11 mouse cellular contexts compared by ENCODE assay signal in genomic region chr4:62427978-62428758, GRCm38 (mm10). TPM values are rescaled to one million over a fixed set of nuclear protein-coding genes. Genes with fewer than 3 reads are reported as not detected.
DNase-seq lines count a peak whose midpoint lies in the region; ATAC-seq lines count a peak whose summit lies in the region.
"Had no signal": no experiment of that assay in that cellular context is flagged by ENCODE, and none has a peak within 500 bp of the region (broad histone marks: within the 10 kb centered on the region; RNA-seq: fewer than 3 reads in every experiment).

No protein-coding gene starts in this region.

- H3K4me1 ChIP-seq in forebrain, embryonic 13.5 days: no peaks in the 10 kb centered on the region
- no peaks in the 10 kb centered on the region for H3K4me1 ChIP-seq in forebrain, embryonic 14.5 days (ENCODE audit: control insufficient read depth, insufficient read depth, low read length)
- H3K4me1 ChIP-seq in kidney, embryonic 14.5 days (ENCODE audit: control insufficient read depth, insufficient read depth, low read length): no peaks in the 10 kb centered on the region
- H3K4me1 ChIP-seq in kidney, embryonic 15.5 days: no peaks in the 10 kb centered on the region

- 0 out of 2 replicates have a peak, but pooled peaks have one; percentile 36 for ATAC-seq in forebrain, embryonic 13.5 days
- no peak for ATAC-seq in forebrain, embryonic 14.5 days
- 0 out of 2 replicates have a peak, but pooled peaks have one; percentile 24 for ATAC-seq in kidney, embryonic 14.5 days (ENCODE audit: low FRiP score, low TSS enrichment)
- ATAC-seq in kidney, embryonic 15.5 days (replicated peaks; ENCODE audit: low FRiP score): no peak; the same call in 1 of the 2 replicates
- ATAC-seq in granulocyte monocyte progenitor cell, adult 5-6 weeks (replicated peaks; ENCODE audit: poor library complexity, severe bottlenecking): 0 out of 2 replicates have a peak, but pooled peaks have one; percentile 6
- ATAC-seq: activated CD4-positive, CD25-positive, alpha-beta regulatory T cell, adult 4 months had no signal

- no peak for DNase-seq in forebrain, embryonic 14.5 days (ENCODE audit: low spot score)
- DNase-seq in ZHBTc4 (ENCODE audit: low read depth, low spot score): peak; percentile 14
- DNase-seq in embryo, embryonic 10.5 days (ENCODE audit: low spot score): no peak
- DNase-seq in frontal cortex, adult 2 months (ENCODE audit: extremely low spot score in 1 of 2, low spot score in 1 of 2): no peak
- DNase-seq: kidney, adult 9 months had no signal

- H3K4me2 ChIP-seq in forebrain, embryonic 13.5 days: no peak overlapping the region
- H3K4me2 ChIP-seq in forebrain, embryonic 14.5 days (ENCODE audit: low read length): no peak overlapping the region
- no peak overlapping the region for H3K4me2 ChIP-seq in kidney, embryonic 14.5 days (replicated peaks; ENCODE audit: low read depth, low read length)
- no peak overlapping the region for H3K4me2 ChIP-seq in kidney, embryonic 15.5 days

- no peak overlapping the region for H3K9ac ChIP-seq in forebrain, embryonic 13.5 days
- no peak overlapping the region for H3K9ac ChIP-seq in forebrain, embryonic 14.5 days (ENCODE audit: low read length)
- H3K9ac ChIP-seq in kidney, embryonic 14.5 days (ENCODE audit: low read depth, low read length): no peak overlapping the region
- no peak overlapping the region for H3K9ac ChIP-seq in kidney, embryonic 15.5 days

- no peak overlapping the region for H3K27ac ChIP-seq in forebrain, embryonic 13.5 days
- H3K27ac ChIP-seq in forebrain, embryonic 14.5 days (ENCODE audit: low read depth, low read length): no peak overlapping the region
- no peak overlapping the region for H3K27ac ChIP-seq in kidney, embryonic 14.5 days (ENCODE audit: low read depth, low read length)
- H3K27ac ChIP-seq in kidney, embryonic 15.5 days: no peak overlapping the region

- no peak overlapping the region for H3K4me3 ChIP-seq in forebrain, embryonic 13.5 days
- no peak overlapping the region for H3K4me3 ChIP-seq in forebrain, embryonic 14.5 days (ENCODE audit: low read depth, low read length)
- no peak overlapping the region for H3K4me3 ChIP-seq in kidney, embryonic 14.5 days (ENCODE audit: low read length)
- no peak overlapping the region for H3K4me3 ChIP-seq in kidney, embryonic 15.5 days (replicated peaks)

- peaks cover 29% of the 10 kb centered on the region for H3K36me3 ChIP-seq in forebrain, embryonic 13.5 days (ENCODE audit: poor library complexity, severe bottlenecking)
- peaks cover 27% of the 10 kb centered on the region for H3K36me3 ChIP-seq in forebrain, embryonic 14.5 days (ENCODE audit: control insufficient read depth, insufficient read depth, low read length)
- H3K36me3 ChIP-seq in kidney, embryonic 14.5 days (ENCODE audit: control insufficient read depth, insufficient read depth, low read length): peaks cover 27% of the 10 kb centered on the region
- peaks cover 28% of the 10 kb centered on the region for H3K36me3 ChIP-seq in kidney, embryonic 15.5 days

- no peaks in the 10 kb centered on the region for H3K27me3 ChIP-seq in forebrain, embryonic 13.5 days
- H3K27me3 ChIP-seq in forebrain, embryonic 14.5 days (replicated peaks; ENCODE audit: control insufficient read depth, insufficient read depth, low read length): no peaks in the 10 kb centered on the region
- no peaks in the 10 kb centered on the region for H3K27me3 ChIP-seq in kidney, embryonic 14.5 days (ENCODE audit: control insufficient read depth, insufficient read depth, low read length)
- H3K27me3 ChIP-seq in kidney, embryonic 15.5 days: no peaks in the 10 kb centered on the region

- no peaks in the 10 kb centered on the region for H3K9me3 ChIP-seq in forebrain, embryonic 13.5 days (replicated peaks)
- H3K9me3 ChIP-seq in forebrain, embryonic 14.5 days (replicated peaks; ENCODE audit: control insufficient read depth, low read length): no peaks in the 10 kb centered on the region
- no peaks in the 10 kb centered on the region for H3K9me3 ChIP-seq in kidney, embryonic 14.5 days (ENCODE audit: control insufficient read depth, low read length)
- no peaks in the 10 kb centered on the region for H3K9me3 ChIP-seq in kidney, embryonic 15.5 days (replicated peaks)

- 84% methylated on average over 17 of the region's 17 CpGs for WGBS in forebrain, embryonic 13.5 days
- 82% methylated on average over 17 of the region's 17 CpGs for WGBS in forebrain, embryonic 14.5 days
- WGBS in kidney, embryonic 14.5 days: 73% methylated on average over 17 of the region's 17 CpGs
- WGBS in kidney, embryonic 15.5 days: 81% methylated on average over 17 of the region's 17 CpGs

RNA-seq across cellular contexts. Expression of gene Rnf183, which starts 6.9 kb away (rescaled TPM):
- not detected in 2 replicates for polyA plus RNA-seq in forebrain, embryonic 13.5 days (2015; fragmentation: Nextera tagmentation; extraction: Ambion mirVana)
- not detected in 2 replicates for polyA plus RNA-seq in forebrain, embryonic 14.5 days (2014; fragmentation: Nextera tagmentation; extraction: Ambion mirVana)
- 0.24 TPM in 1 of 2 replicates, not detected in the other for polyA plus RNA-seq in kidney, embryonic 14.5 days (2014; fragmentation: Nextera tagmentation; extraction: Ambion mirVana)
- polyA plus RNA-seq in kidney, embryonic 15.5 days (2015; fragmentation: Nextera tagmentation; extraction: Ambion mirVana): 0.29 and 0.35 TPM in 2 replicates
- total RNA-seq in granulocyte monocyte progenitor cell, adult 5-6 weeks (2014; fragmentation: Nextera tagmentation): not detected in 2 replicates
- not detected in 2 replicates for total RNA-seq in granulocyte monocyte progenitor cell, adult 5-6 weeks (2017)
- polyA plus RNA-seq in frontal cortex, adult 2 months (2012; rRNA removed): 0.20 and 0.23 TPM in 2 replicates
- polyA plus RNA-seq: spleen, adult 2 months had no signal

RNA-seq across cellular contexts. Expression of gene Prpf4, which starts 19.6 kb away (rescaled TPM):
- polyA plus RNA-seq in forebrain, embryonic 13.5 days (2015; fragmentation: Nextera tagmentation; extraction: Ambion mirVana): 21.3 and 24.0 TPM in 2 replicates
- polyA plus RNA-seq in forebrain, embryonic 14.5 days (2014; fragmentation: Nextera tagmentation; extraction: Ambion mirVana): 16.4 and 16.6 TPM in 2 replicates
- polyA plus RNA-seq in kidney, embryonic 14.5 days (2014; fragmentation: Nextera tagmentation; extraction: Ambion mirVana): 20.2 and 32.8 TPM in 2 replicates
- 23.5 and 24.9 TPM in 2 replicates for polyA plus RNA-seq in kidney, embryonic 15.5 days (2015; fragmentation: Nextera tagmentation; extraction: Ambion mirVana)
- total RNA-seq in granulocyte monocyte progenitor cell, adult 5-6 weeks (2014; fragmentation: Nextera tagmentation): 20.1 and 24.1 TPM in 2 replicates
- 17.4 and 17.6 TPM in 2 replicates for total RNA-seq in granulocyte monocyte progenitor cell, adult 5-6 weeks (2017)
- 15.6 and 17.4 TPM in 2 replicates for polyA plus RNA-seq in frontal cortex, adult 2 months (2012; rRNA removed)

RNA-seq across cellular contexts. Expression of gene Cdc26, which starts 19.7 kb away (rescaled TPM):
- 144 and 153 TPM in 2 replicates for polyA plus RNA-seq in forebrain, embryonic 13.5 days (2015; fragmentation: Nextera tagmentation; extraction: Ambion mirVana)
- polyA plus RNA-seq in forebrain, embryonic 14.5 days (2014; fragmentation: Nextera tagmentation; extraction: Ambion mirVana): 140 and 149 TPM in 2 replicates
- 183 and 253 TPM in 2 replicates for polyA plus RNA-seq in kidney, embryonic 14.5 days (2014; fragmentation: Nextera tagmentation; extraction: Ambion mirVana)
- polyA plus RNA-seq in kidney, embryonic 15.5 days (2015; fragmentation: Nextera tagmentation; extraction: Ambion mirVana): 161 and 178 TPM in 2 replicates
- total RNA-seq in granulocyte monocyte progenitor cell, adult 5-6 weeks (2014; fragmentation: Nextera tagmentation): 150 and 151 TPM in 2 replicates
- 103 and 127 TPM in 2 replicates for total RNA-seq in granulocyte monocyte progenitor cell, adult 5-6 weeks (2017)
- polyA plus RNA-seq in frontal cortex, adult 2 months (2012; rRNA removed): 54.6 and 57.6 TPM in 2 replicates

RNA-seq across cellular contexts. Expression of gene Wdr31, which starts 42.5 kb away (rescaled TPM):
- 9.1 and 13.1 TPM in 2 replicates for polyA plus RNA-seq in forebrain, embryonic 13.5 days (2015; fragmentation: Nextera tagmentation; extraction: Ambion mirVana)
- 8.1 and 8.2 TPM in 2 replicates for polyA plus RNA-seq in forebrain, embryonic 14.5 days (2014; fragmentation: Nextera tagmentation; extraction: Ambion mirVana)
- 11.6 and 12.6 TPM in 2 replicates for polyA plus RNA-seq in kidney, embryonic 14.5 days (2014; fragmentation: Nextera tagmentation; extraction: Ambion mirVana)
- 11.8 and 13.6 TPM in 2 replicates for polyA plus RNA-seq in kidney, embryonic 15.5 days (2015; fragmentation: Nextera tagmentation; extraction: Ambion mirVana)
- total RNA-seq in granulocyte monocyte progenitor cell, adult 5-6 weeks (2014; fragmentation: Nextera tagmentation): 1.2 and 2.4 TPM in 2 replicates
- total RNA-seq in granulocyte monocyte progenitor cell, adult 5-6 weeks (2017): 1.5 and 2.0 TPM in 2 replicates
- 7.1 and 8.4 TPM in 2 replicates for polyA plus RNA-seq in frontal cortex, adult 2 months (2012; rRNA removed)

RNA-seq across cellular contexts. Expression of gene Bspry, which starts 51.7 kb away (rescaled TPM):
- 0.49 and 0.56 TPM in 2 replicates for polyA plus RNA-seq in forebrain, embryonic 13.5 days (2015; fragmentation: Nextera tagmentation; extraction: Ambion mirVana)
- 0.53 and 0.54 TPM in 2 replicates for polyA plus RNA-seq in forebrain, embryonic 14.5 days (2014; fragmentation: Nextera tagmentation; extraction: Ambion mirVana)
- 16.8 and 25.8 TPM in 2 replicates for polyA plus RNA-seq in kidney, embryonic 14.5 days (2014; fragmentation: Nextera tagmentation; extraction: Ambion mirVana)
- polyA plus RNA-seq in kidney, embryonic 15.5 days (2015; fragmentation: Nextera tagmentation; extraction: Ambion mirVana): 19.5 and 21.3 TPM in 2 replicates
- not detected in 2 replicates for total RNA-seq in granulocyte monocyte progenitor cell, adult 5-6 weeks (2014; fragmentation: Nextera tagmentation)
- total RNA-seq in granulocyte monocyte progenitor cell, adult 5-6 weeks (2017): 0.43 TPM in 1 of 2 replicates, not detected in the other
- polyA plus RNA-seq in frontal cortex, adult 2 months (2012; rRNA removed): 0.60 and 0.78 TPM in 2 replicates

Comparison
In these comparisons a context has a peak if more than half of its experiments do, and no peak if none do; other contexts are left out.
1. ATAC-seq: peak in forebrain, embryonic 13.5 days (single experiment), kidney, embryonic 14.5 days (single experiment) and granulocyte monocyte progenitor cell, adult 5-6 weeks (single experiment); none in forebrain, embryonic 14.5 days (single experiment) and kidney, embryonic 15.5 days (single experiment).